20 mouse cellular contexts compared by ENCODE assay signal in genomic region chr2:173724382-173724781, GRCm38 (mm10). TPM values are rescaled to one million over a fixed set of nuclear protein-coding genes. Genes with fewer than 3 reads are reported as not detected.
DNase-seq lines count a peak whose midpoint lies in the region; ATAC-seq lines count a peak whose summit lies in the region.
"Had no signal": no experiment of that assay in that cellular context is flagged by ENCODE, and none has a peak within 500 bp of the region (broad histone marks: within the 10 kb centered on the region; RNA-seq: fewer than 3 reads in every experiment).

No protein-coding gene starts in this region.

- 28% methylated on average over 14 of the region's 14 CpGs for WGBS in kidney, embryonic 14.5 days
- 57% methylated on average over 14 of the region's 14 CpGs for WGBS in midbrain, embryonic 16.5 days
- WGBS in midbrain, embryonic 13.5 days, result 55% methylated on average over 14 of the region's 14 CpGs
- 46% methylated on average over 14 of the region's 14 CpGs for WGBS in limb, embryonic 10.5 days

- H3K4me3 ChIP-seq in kidney, embryonic 14.5 days (ENCODE audit: low read length), result no peak overlapping the region
- H3K4me3 ChIP-seq in midbrain, embryonic 16.5 days (ENCODE audit: low read depth, low read length), result no peak overlapping the region
- no peak overlapping the region for H3K4me3 ChIP-seq in midbrain, embryonic 13.5 days (replicated peaks)
- H3K4me3 ChIP-seq in limb, embryonic 10.5 days, result no peak overlapping the region
- H3K4me3 ChIP-seq: forebrain, embryonic 15.5 days; gastrocnemius, adult 2 months; heart, embryonic 10.5 days had no signal

- H3K4me2 ChIP-seq in kidney, embryonic 14.5 days (replicated peaks; ENCODE audit: low read depth, low read length), result no peak overlapping the region
- no peak overlapping the region for H3K4me2 ChIP-seq in midbrain, embryonic 16.5 days (ENCODE audit: low read length)
- no peak overlapping the region for H3K4me2 ChIP-seq in midbrain, embryonic 13.5 days (replicated peaks)
- H3K4me2 ChIP-seq: forebrain, embryonic 15.5 days had no signal

- H3K9me3 ChIP-seq in kidney, embryonic 14.5 days (ENCODE audit: control insufficient read depth, low read length), result no peaks in the 10 kb centered on the region
- no peaks in the 10 kb centered on the region for H3K9me3 ChIP-seq in midbrain, embryonic 16.5 days (replicated peaks; ENCODE audit: control insufficient read depth, low read length, poor library complexity, severe bottlenecking)
- H3K9me3 ChIP-seq in midbrain, embryonic 13.5 days, result no peaks in the 10 kb centered on the region
- H3K9me3 ChIP-seq in limb, embryonic 10.5 days (replicated peaks), result no peaks in the 10 kb centered on the region
- H3K9me3 ChIP-seq: forebrain, embryonic 15.5 days; heart, embryonic 10.5 days had no signal

- DNase-seq in kidney, adult 9 months, result no peak
- no peak for DNase-seq in limb, embryonic 10.5 days (ENCODE audit: low spot score)
- peak; percentile 58 for DNase-seq in retina, postnatal 1 day
- DNase-seq in urinary bladder, adult 2 months (ENCODE audit: low spot score), result no peak
- no peak for DNase-seq in T-cell, adult 2 months (ENCODE audit: low spot score)
- DNase-seq: adrenal gland, postnatal 10 days; cerebellum, adult 9-10 months; gastrocnemius, adult 2 months; heart, postnatal 4 days; kidney, adult 8-10 months; liver, postnatal 0 days; right cerebral cortex, adult 18-20 months; thymus, adult 2 months had no signal

- H3K4me1 ChIP-seq in kidney, embryonic 14.5 days (ENCODE audit: control insufficient read depth, insufficient read depth, low read length), result peaks cover 13% of the 10 kb centered on the region; the same call in 1 of the 2 replicates
- H3K4me1 ChIP-seq in midbrain, embryonic 16.5 days (ENCODE audit: control insufficient read depth, insufficient read depth, low read length), result no peaks in the 10 kb centered on the region
- 0 out of 2 replicates have a peak, but pooled peaks cover 4% of the 10 kb centered on the region for H3K4me1 ChIP-seq in midbrain, embryonic 13.5 days (replicated peaks)
- peaks cover 15% of the 10 kb centered on the region for H3K4me1 ChIP-seq in limb, embryonic 10.5 days

- peak; percentile 47 for ATAC-seq in kidney, embryonic 14.5 days (ENCODE audit: low FRiP score, low TSS enrichment)
- ATAC-seq in midbrain, embryonic 16.5 days, result 0 out of 2 replicates have a peak, but pooled peaks have one; percentile 20
- no peak for ATAC-seq in midbrain, embryonic 13.5 days
- ATAC-seq: forebrain, embryonic 15.5 days; liver, postnatal 0 days had no signal

- H3K27ac ChIP-seq in kidney, embryonic 14.5 days (ENCODE audit: low read depth, low read length), result no peak overlapping the region
- no peak overlapping the region for H3K27ac ChIP-seq in midbrain, embryonic 16.5 days (ENCODE audit: low read length)
- no peak overlapping the region for H3K27ac ChIP-seq in midbrain, embryonic 13.5 days
- peak overlapping the region; percentile 38 for H3K27ac ChIP-seq in limb, embryonic 10.5 days
- H3K27ac ChIP-seq: forebrain, embryonic 15.5 days; gastrocnemius, adult 2 months; heart, embryonic 10.5 days had no signal

- H3K36me3 ChIP-seq in kidney, embryonic 14.5 days (ENCODE audit: control insufficient read depth, insufficient read depth, low read length), result no peaks in the 10 kb centered on the region
- H3K36me3 ChIP-seq in midbrain, embryonic 16.5 days (ENCODE audit: control insufficient read depth, insufficient read depth, low read length), result no peaks in the 10 kb centered on the region
- H3K36me3 ChIP-seq in midbrain, embryonic 13.5 days, result no peaks in the 10 kb centered on the region
- no peaks in the 10 kb centered on the region for H3K36me3 ChIP-seq in limb, embryonic 10.5 days
- H3K36me3 ChIP-seq: forebrain, embryonic 15.5 days; heart, embryonic 10.5 days had no signal

- no peaks in the 10 kb centered on the region for H3K27me3 ChIP-seq in kidney, embryonic 14.5 days (ENCODE audit: control insufficient read depth, insufficient read depth, low read length)
- no peaks in the 10 kb centered on the region for H3K27me3 ChIP-seq in midbrain, embryonic 16.5 days (ENCODE audit: control insufficient read depth, insufficient read depth, low read depth, low read length)
- no peaks in the 10 kb centered on the region for H3K27me3 ChIP-seq in midbrain, embryonic 13.5 days
- H3K27me3 ChIP-seq in limb, embryonic 10.5 days (ENCODE audit: low read depth, poor library complexity, severe bottlenecking), result no peaks in the 10 kb centered on the region
- H3K27me3 ChIP-seq: forebrain, embryonic 15.5 days had no signal

- no peak overlapping the region for H3K9ac ChIP-seq in kidney, embryonic 14.5 days (ENCODE audit: low read depth, low read length)
- H3K9ac ChIP-seq in midbrain, embryonic 16.5 days (ENCODE audit: low read depth, low read length), result no peak overlapping the region
- H3K9ac ChIP-seq in midbrain, embryonic 13.5 days (replicated peaks), result no peak overlapping the region
- H3K9ac ChIP-seq: forebrain, embryonic 15.5 days; liver, postnatal 0 days had no signal

RNA-seq across cellular contexts. Expression of gene 1700010B08Rik, which starts 5.2 kb away (rescaled TPM):
- 0.23 TPM in 1 of 2 replicates, not detected in the other for polyA plus RNA-seq in kidney, embryonic 14.5 days (2014; fragmentation: Nextera tagmentation; extraction: Ambion mirVana)
- not detected in 2 replicates for polyA plus RNA-seq in midbrain, embryonic 16.5 days (2015; fragmentation: Nextera tagmentation; extraction: Ambion mirVana)
- not detected in 2 replicates for polyA plus RNA-seq in midbrain, embryonic 13.5 days (2015; fragmentation: Nextera tagmentation; extraction: Ambion mirVana)
- polyA plus RNA-seq in limb, embryonic 10.5 days (2016; fragmentation: Nextera tagmentation; extraction: Ambion mirVana), result not detected in 2 replicates
- polyA plus RNA-seq in urinary bladder, adult 2 months (2012; rRNA removed), result not detected in 2 replicates
- polyA plus RNA-seq: C2C12; forebrain, embryonic 15.5 days; heart, embryonic 10.5 days; liver, postnatal 0 days; neural tube, embryonic 14.5 days; thymus, adult 2 months had no signal

RNA-seq across cellular contexts. Expression of gene Vapb, which starts 12.9 kb away (rescaled TPM):
- 9.3 and 18.9 TPM in 2 replicates for polyA plus RNA-seq in kidney, embryonic 14.5 days (2014; fragmentation: Nextera tagmentation; extraction: Ambion mirVana)
- polyA plus RNA-seq in midbrain, embryonic 16.5 days (2015; fragmentation: Nextera tagmentation; extraction: Ambion mirVana), result 14.4 and 15.9 TPM in 2 replicates
- 12.3 and 13.8 TPM in 2 replicates for polyA plus RNA-seq in midbrain, embryonic 13.5 days (2015; fragmentation: Nextera tagmentation; extraction: Ambion mirVana)
- polyA plus RNA-seq in limb, embryonic 10.5 days (2016; fragmentation: Nextera tagmentation; extraction: Ambion mirVana), result 7.6 and 9.0 TPM in 2 replicates
- 54.9 and 63.5 TPM in 2 replicates for polyA plus RNA-seq in urinary bladder, adult 2 months (2012; rRNA removed)
